ENCODE assay signal across 8 mouse cellular contexts in genomic region chr5:24686176-24686575, GRCm38 (mm10). TPM values are rescaled to one million over a fixed set of nuclear protein-coding genes. Genes with fewer than 3 reads are reported as not detected.
DNase-seq lines count a peak whose midpoint lies in the region; ATAC-seq lines count a peak whose summit lies in the region.

No protein-coding gene starts in this region.

- peak overlapping the region; percentile 75 for H3K9ac ChIP-seq in embryonic facial prominence, embryonic 11.5 days (replicated peaks; ENCODE audit: low read length)
- peak overlapping the region; percentile 86 for H3K9ac ChIP-seq in midbrain, embryonic 13.5 days (replicated peaks)

- no peak for ATAC-seq in embryonic facial prominence, embryonic 11.5 days (replicated peaks; ENCODE audit: insufficient number of reproducible peaks, low FRiP score, low TSS enrichment, low read depth)
- peak; percentile 22 for ATAC-seq in midbrain, embryonic 13.5 days

- no peaks in the 10 kb centered on the region for H3K9me3 ChIP-seq in embryonic facial prominence, embryonic 11.5 days (replicated peaks; ENCODE audit: control insufficient read depth, low read length)
- no peaks in the 10 kb centered on the region for H3K9me3 ChIP-seq in midbrain, embryonic 13.5 days

- peak overlapping the region; percentile 85 for H3K4me3 ChIP-seq in embryonic facial prominence, embryonic 11.5 days (ENCODE audit: low read depth, low read length)
- H3K4me3 ChIP-seq in midbrain, embryonic 13.5 days (replicated peaks) = peak overlapping the region; percentile 92

- no peaks in the 10 kb centered on the region; the same call in 1 of the 2 replicates for H3K36me3 ChIP-seq in embryonic facial prominence, embryonic 11.5 days (replicated peaks; ENCODE audit: control insufficient read depth, insufficient read depth, low read depth, low read length)
- H3K36me3 ChIP-seq in midbrain, embryonic 13.5 days = peaks cover 20% of the 10 kb centered on the region

- H3K4me1 ChIP-seq in embryonic facial prominence, embryonic 11.5 days (ENCODE audit: control insufficient read depth, insufficient read depth, low read length) = no peaks in the 10 kb centered on the region
- H3K4me1 ChIP-seq in midbrain, embryonic 13.5 days (replicated peaks) = peaks cover 22% of the 10 kb centered on the region

- no peaks in the 10 kb centered on the region for H3K27me3 ChIP-seq in embryonic facial prominence, embryonic 11.5 days (ENCODE audit: control insufficient read depth, insufficient read depth, low read length)
- no peaks in the 10 kb centered on the region for H3K27me3 ChIP-seq in midbrain, embryonic 13.5 days

- peak overlapping the region; percentile 23 for H3K4me2 ChIP-seq in embryonic facial prominence, embryonic 11.5 days (ENCODE audit: low read depth, low read length)
- H3K4me2 ChIP-seq in midbrain, embryonic 13.5 days (replicated peaks) = peak overlapping the region; percentile 61

- under 1% methylated on average over 15 of the region's 15 CpGs for WGBS in embryonic facial prominence, embryonic 11.5 days
- 2% methylated on average over 15 of the region's 15 CpGs for WGBS in midbrain, embryonic 13.5 days

- DNase-seq in heart, adult 8-10 months (ENCODE audit: low spot score) = peak; percentile 36
- no peak for DNase-seq in heart, adult 18-20 months
- DNase-seq in CD4-positive, CD25-positive, alpha-beta regulatory T cell, adult 2 months (ENCODE audit: low read depth, low spot score) = peak; percentile 91
- no peak for DNase-seq in embryonic facial prominence, embryonic 11.5 days (ENCODE audit: low spot score)
- DNase-seq in hindlimb bud, embryonic 11.5 days (ENCODE audit: extremely low spot score, low read depth, low spot score) = peak; percentile 12
- no peak for DNase-seq in gastrocnemius, adult 8-10 months (ENCODE audit: low spot score in 2 of 2)
- DNase-seq in cerebellum, adult 8-10 months = no peak

- H3K27ac ChIP-seq in embryonic facial prominence, embryonic 11.5 days (replicated peaks; ENCODE audit: low read depth, low read length) = peak overlapping the region; percentile 60; the same call in 1 of the 2 replicates
- H3K27ac ChIP-seq in midbrain, embryonic 13.5 days = peak overlapping the region; percentile 89

RNA-seq across cellular contexts. Expression of gene Nub1, which starts 0.8 kb away (rescaled TPM):
- total RNA-seq in heart, adult 8-10 months (2022) = 10 to 100 TPM; 33.1 to 45.6 (median 36.7) TPM
- total RNA-seq in heart, adult 18-20 months (2021) = 10 to 100 TPM; 35.4 to 41.2 TPM
- 37.3 and 38.6 TPM in 2 replicates for polyA plus RNA-seq in embryonic facial prominence, embryonic 11.5 days (2014; fragmentation: Nextera tagmentation; extraction: Ambion mirVana)
- polyA plus RNA-seq in midbrain, embryonic 13.5 days (2015; fragmentation: Nextera tagmentation; extraction: Ambion mirVana) = 41.2 and 42.8 TPM in 2 replicates
- 10 to 100 TPM; 30.6 to 36.8 (median 34.1) TPM for total RNA-seq in gastrocnemius, adult 8-10 months (2022)

RNA-seq across cellular contexts. Expression of gene Wdr86, which starts 44.4 kb away (rescaled TPM):
- 1 to 10 TPM in 1 of 4 experiments, under 1 TPM in 3; 0.16 to 1.2 (median 0.60) TPM for total RNA-seq in heart, adult 8-10 months (2022)
- total RNA-seq in heart, adult 18-20 months (2021) = under 1 TPM; 0.39 to 0.52 TPM
- 53.8 and 57.5 TPM in 2 replicates for polyA plus RNA-seq in embryonic facial prominence, embryonic 11.5 days (2014; fragmentation: Nextera tagmentation; extraction: Ambion mirVana)
- 3.8 and 4.9 TPM in 2 replicates for polyA plus RNA-seq in midbrain, embryonic 13.5 days (2015; fragmentation: Nextera tagmentation; extraction: Ambion mirVana)
- total RNA-seq in gastrocnemius, adult 8-10 months (2022) = under 1 TPM in 1 of 4 experiments, not detected in 3; 0.18 TPM

Comparison
In these comparisons a context has a peak if more than half of its experiments do, and no peak if none do; other contexts are left out.
1. DNase-seq: peak in heart, adult 8-10 months (single experiment), CD4-positive, CD25-positive, alpha-beta regulatory T cell, adult 2 months (single experiment) and hindlimb bud, embryonic 11.5 days (single experiment); none in heart, adult 18-20 months (0 of 2), embryonic facial prominence, embryonic 11.5 days (single experiment), gastrocnemius, adult 8-10 months (0 of 2) and cerebellum, adult 8-10 months (single experiment).